Mouse (Mus musculus) CH12.LX (cell line): ENCODE results near the gene B3galt1. TPM values are rescaled to one million over a fixed set of nuclear protein-coding genes. Genes with fewer than 3 reads are reported as not detected.

ENCODE experiments used
- DNase-seq: peaks from one replicate; pipeline ENCODE4 v3.0.0-alpha.2; 2013; ENCODE audit errors: extremely low read depth
- H3K27ac ChIP-seq: 2 replicates; pipeline ENCODE4 v1.5.1; 2012; ENCODE audit warnings: low read depth, mild to moderate bottlenecking, control low read depth, moderate library complexity; ENCODE audit not compliant: insufficient read depth
- H3K27me3 ChIP-seq: replicated peaks from 2 replicates; pipeline ENCODE3; 2012; ENCODE audit warnings: inconsistent platforms
- H3K36me3 ChIP-seq, 2 experiments: replicated peaks in 1 of 2; 2 replicates each; pipeline versions ENCODE3 to v1.6.1; 2012; ENCODE audit warnings: inconsistent platforms in 1 of 2, low read length in 1 of 2, mild to moderate bottlenecking in 1 of 2, mixed read lengths in 1 of 2, moderate library complexity in 1 of 2; ENCODE audit not compliant: control insufficient read depth in 1 of 2, insufficient read depth in 1 of 2
- H3K4me1 ChIP-seq, 2 experiments: 2 replicates each; pipeline ENCODE4 v1.6.1; 2012; ENCODE audit warnings: inconsistent platforms in 1 of 2, moderate library complexity in 1 of 2; ENCODE audit not compliant: insufficient read depth in 2 of 2, control insufficient read depth in 1 of 2
- H3K4me2 ChIP-seq: 2 replicates; pipeline ENCODE4 v1.6.1; 2012; ENCODE audit warnings: low read depth, mild to moderate bottlenecking, control low read depth; ENCODE audit not compliant: poor library complexity, insufficient read depth, severe bottlenecking
- H3K4me3 ChIP-seq, 3 experiments: fragments of 150-350 bp in 1 of 3; sonication (generic) in 1 of 3; replicated peaks in 1 of 3; 2 replicates each; pipeline versions ENCODE3 to v1.5.1; 2011 to 2012; ENCODE audit warnings: low read depth in 2 of 3, low read length in 2 of 3, mild to moderate bottlenecking in 2 of 3, moderate library complexity in 2 of 3, control low read depth in 1 of 3, improper control_type of control experiment in 1 of 3, inconsistent platforms in 1 of 3, mixed read lengths in 1 of 3; ENCODE audit not compliant: poor library complexity in 1 of 3
- H3K79me2 ChIP-seq: replicated peaks from 2 replicates; pipeline ENCODE4 v1.6.1; 2012; ENCODE audit warnings: mild to moderate bottlenecking, moderate library complexity; ENCODE audit not compliant: control insufficient read depth, poor library complexity, insufficient read depth, severe bottlenecking; ENCODE audit errors: extremely low read depth
- H3K9ac ChIP-seq: 2 replicates; pipeline ENCODE4 v1.6.1; 2012; ENCODE audit warnings: low read depth, mild to moderate bottlenecking, control low read depth, moderate library complexity; ENCODE audit not compliant: insufficient read depth
- H3K9me3 ChIP-seq: replicated peaks from 2 replicates; pipeline ENCODE3; 2012; ENCODE audit warnings: low read length, inconsistent platforms, mixed read lengths
- BHLHE40 ChIP-seq: IDR thresholded peaks from 2 replicates; pipeline ENCODE4 v1.6.1; 2011; ENCODE audit warnings: mild to moderate bottlenecking, low read depth, low read length, improper control_type of control experiment
- CHD2 ChIP-seq: IDR thresholded peaks from 2 replicates; pipeline ENCODE4 v1.6.1; 2011; ENCODE audit warnings: low read length, improper control_type of control experiment
- CTCF ChIP-seq, 2 experiments: IDR thresholded peaks in 1 of 2; conservative IDR thresholded peaks in 1 of 2; 2 replicates each; pipeline ENCODE4 v1.5.1; 2011 to 2012; ENCODE audit warnings: low read depth in 2 of 2, low read length in 2 of 2, improper control_type of control experiment in 1 of 2, inconsistent platforms in 1 of 2, mild to moderate bottlenecking in 1 of 2, moderate library complexity in 1 of 2
- ELF1 ChIP-seq: IDR thresholded peaks from 2 replicates; pipeline ENCODE4 v1.6.1; 2014; ENCODE audit warnings: low read depth, mild to moderate bottlenecking, inconsistent platforms, low read length, improper control_type of control experiment
- EP300 ChIP-seq: IDR thresholded peaks from 2 replicates; pipeline ENCODE4 v1.6.1; 2011; ENCODE audit warnings: low read length, improper control_type of control experiment
- ETS1 ChIP-seq: conservative IDR thresholded peaks from 2 replicates; pipeline ENCODE4 v1.6.1; 2012; ENCODE audit warnings: low read depth, mild to moderate bottlenecking, inconsistent platforms, low read length, improper control_type of control experiment, moderate library complexity
- IRF4 ChIP-seq: IDR thresholded peaks from 2 replicates; pipeline ENCODE4 v1.6.1; 2014; ENCODE audit warnings: low read depth, mild to moderate bottlenecking, inconsistent platforms, low read length, improper control_type of control experiment
- JUN ChIP-seq: IDR thresholded peaks from 2 replicates; pipeline ENCODE4 v1.6.1; 2011; ENCODE audit warnings: low read depth, mild to moderate bottlenecking, low read length, improper control_type of control experiment, moderate library complexity; ENCODE audit not compliant: insufficient read depth
- KAT2A ChIP-seq: IDR thresholded peaks from 2 replicates; pipeline ENCODE4 v1.6.1; 2012; ENCODE audit warnings: low read length, improper control_type of control experiment, inconsistent platforms; ENCODE audit not compliant: insufficient replicate concordance
- MAFK ChIP-seq: IDR thresholded peaks from 2 replicates; pipeline ENCODE4 v1.6.1; 2011; ENCODE audit warnings: low read length, improper control_type of control experiment; ENCODE audit not compliant: insufficient replicate concordance
- MAX ChIP-seq: IDR thresholded peaks from 2 replicates; pipeline ENCODE4 v1.6.1; 2011; ENCODE audit warnings: low read length, improper control_type of control experiment
- MAZ ChIP-seq: IDR thresholded peaks from 2 replicates; pipeline ENCODE4 v1.6.1; 2012; ENCODE audit warnings: low read depth, mild to moderate bottlenecking, inconsistent platforms, low read length, improper control_type of control experiment, moderate library complexity
- MXI1 ChIP-seq: IDR thresholded peaks from 2 replicates; pipeline ENCODE4 v1.6.1; 2011; ENCODE audit warnings: mild to moderate bottlenecking, low read depth, low read length, improper control_type of control experiment
- MYC ChIP-seq: IDR thresholded peaks from 2 replicates; pipeline ENCODE4 v1.6.1; 2011; ENCODE audit warnings: low read depth, mild to moderate bottlenecking, improper control_type of control experiment, low read length
- RAD21 ChIP-seq: IDR thresholded peaks from 2 replicates; pipeline ENCODE4 v1.6.1; 2011; ENCODE audit warnings: low read depth, mild to moderate bottlenecking, low read length, improper control_type of control experiment, moderate library complexity
- RCOR1 ChIP-seq: conservative IDR thresholded peaks from 2 replicates; pipeline ENCODE4 v1.6.1; 2012; ENCODE audit warnings: low read depth, mild to moderate bottlenecking, inconsistent platforms, low read length, improper control_type of control experiment
- SIN3A ChIP-seq: IDR thresholded peaks from 2 replicates; pipeline ENCODE4 v1.6.1; 2012; ENCODE audit warnings: low read length, improper control_type of control experiment, inconsistent platforms
- TBP ChIP-seq: conservative IDR thresholded peaks from 2 replicates; pipeline ENCODE4 v1.6.1; 2011; ENCODE audit warnings: low read depth, low read length, improper control_type of control experiment
- UBTF ChIP-seq: IDR thresholded peaks from 2 replicates; pipeline ENCODE4 v1.6.1; 2012; ENCODE audit warnings: low read depth, mild to moderate bottlenecking, inconsistent platforms, low read length, improper control_type of control experiment, moderate library complexity
- USF2 ChIP-seq: conservative IDR thresholded peaks from 2 replicates; pipeline ENCODE4 v1.6.1; 2011; ENCODE audit warnings: low read depth, low read length, improper control_type of control experiment
- ZC3H11A ChIP-seq: IDR thresholded peaks from 2 replicates; pipeline ENCODE4 v1.6.1; 2012; ENCODE audit warnings: low read depth, mild to moderate bottlenecking, inconsistent platforms, low read length, improper control_type of control experiment
- ZKSCAN1 ChIP-seq: IDR thresholded peaks from 2 replicates; pipeline ENCODE4 v1.6.1; 2012; ENCODE audit warnings: low read depth, inconsistent platforms, low read length, improper control_type of control experiment, borderline replicate concordance
- dilution Hi-C: fragments of 300-500 bp; cut with MboI; formaldehyde crosslinking; loops from 2 replicates; pipeline ENCODE4 v1.14.3; 2020; ENCODE audit warnings: low sequenced_read_pairs; ENCODE audit not compliant: extremely low pct_unique_long_range_greater_than_20kb, extremely low pct_ligation_motif_present
- in situ Hi-C: fragments of 300-500 bp; cut with MboI; formaldehyde crosslinking; loops from 3 replicates; pipeline ENCODE4 v1.14.3; 2019; ENCODE audit warnings: low sequenced_read_pairs, low pct_ligation_motif_present, low pct_unique_long_range_greater_than_20kb, mixed read lengths
- polyA plus RNA-seq: library from polyadenylated mRNA; unstranded; fragments of >175 nt; gene quantifications from 2 replicates; pipeline ENCODE4 v1.2.1, GENCODE M21; 2012; ENCODE audit warnings: low read depth; ENCODE audit not compliant: insufficient read length
- total RNA-seq, 2 experiments: library from RNA; depleted of rRNA; stranded (reverse); fragments of 300-350 nt in 1 of 2; fragments of >200 nt in 1 of 2; gene quantifications; 2 replicates each; pipeline ENCODE4 v1.2.3; 2012 to 2014

B3galt1 gene
- total and polyA plus RNA-seq, 3 experiments = not detected

- Histone ChIP-seq H3K4me1 (no peaks in the 10 kb centered on the region), H3K4me2 (no peak overlapping the region), H3K27ac (no peak overlapping the region), H3K27me3 (no peaks in the 10 kb centered on the region), H3K79me2 (no peaks in the 10 kb centered on the region), H3K9ac (no peak overlapping the region), H3K36me3 (no peaks in the 10 kb centered on the region), H3K9me3 (peaks cover 43% of the 10 kb centered on the region), H3K4me3 (no peak overlapping the region)
- in situ Hi-C loops = no loop called here
- dilution Hi-C loops = no loop called here
- no peak for DNase-seq
- no peak for TF ChIP-seq BHLHE40
- no peak for TF ChIP-seq RCOR1
- TF ChIP-seq MXI1 = no peak
- no peak for TF ChIP-seq JUN
- TF ChIP-seq CHD2 = no peak
- TF ChIP-seq USF2 = no peak
- no peak for TF ChIP-seq ETS1
- TF ChIP-seq CTCF (conservative IDR thresholded peaks at IDR 0.05 in 1 of 2, IDR thresholded peaks at IDR 0.05 in 1 of 2; ENCODE audit: low read depth in 2 of 2, low read length in 2 of 2) = no peak
- TF ChIP-seq MAFK = no peak
- no peak for TF ChIP-seq MAZ
- TF ChIP-seq TBP = no peak
- TF ChIP-seq RAD21 = no peak
- TF ChIP-seq ZKSCAN1 = no peak
- TF ChIP-seq EP300 = no peak
- no peak for TF ChIP-seq IRF4
- TF ChIP-seq MYC = no peak
- TF ChIP-seq KAT2A = no peak
Measured at GRCm38 (mm10) chr2:67590408-67590807, 24.7 kb downstream of the B3galt1 start.

- TF ChIP-seq KAT2A = no peak
- no peak for TF ChIP-seq ZC3H11A
- TF ChIP-seq MAX = no peak
- no peak for TF ChIP-seq ZKSCAN1
- TF ChIP-seq SIN3A = no peak
- TF ChIP-seq MXI1 = no peak
- no peak for TF ChIP-seq ETS1
- TF ChIP-seq MYC = no peak
- no peak for TF ChIP-seq MAZ
- TF ChIP-seq ELF1 = no peak
- TF ChIP-seq UBTF = no peak
- TF ChIP-seq IRF4 = no peak
- Histone ChIP-seq H3K9ac (no peak overlapping the region), H3K36me3 (no peaks in the 10 kb centered on the region), H3K27me3 (no peaks in the 10 kb centered on the region), H3K4me1 (no peaks in the 10 kb centered on the region), H3K27ac (no peak overlapping the region), H3K79me2 (no peaks in the 10 kb centered on the region), H3K4me3 (no peak overlapping the region), H3K9me3 (peaks cover 42% of the 10 kb centered on the region), H3K4me2 (no peak overlapping the region)
- no peak for DNase-seq
- dilution Hi-C loops = no loop called here
- in situ Hi-C loops = no loop called here
Measured at GRCm38 (mm10) chr2:67591831-67592629, 26.4 kb downstream of the B3galt1 start.
